Mouse (Mus musculus): ENCODE data around the gene Relch. TPM values are rescaled to one million over a fixed set of nuclear protein-coding genes. Genes with fewer than 3 reads are reported as not detected.

Relch gene
- polyA plus RNA-seq (2014; fragmentation: Illumina TruSeq; extraction: RNeasy Lipid Tissue Mini Kit (QIAGEN cat#74804); ENCODE audit: low replicate concordance) = 81.1 TPM

DNA sequence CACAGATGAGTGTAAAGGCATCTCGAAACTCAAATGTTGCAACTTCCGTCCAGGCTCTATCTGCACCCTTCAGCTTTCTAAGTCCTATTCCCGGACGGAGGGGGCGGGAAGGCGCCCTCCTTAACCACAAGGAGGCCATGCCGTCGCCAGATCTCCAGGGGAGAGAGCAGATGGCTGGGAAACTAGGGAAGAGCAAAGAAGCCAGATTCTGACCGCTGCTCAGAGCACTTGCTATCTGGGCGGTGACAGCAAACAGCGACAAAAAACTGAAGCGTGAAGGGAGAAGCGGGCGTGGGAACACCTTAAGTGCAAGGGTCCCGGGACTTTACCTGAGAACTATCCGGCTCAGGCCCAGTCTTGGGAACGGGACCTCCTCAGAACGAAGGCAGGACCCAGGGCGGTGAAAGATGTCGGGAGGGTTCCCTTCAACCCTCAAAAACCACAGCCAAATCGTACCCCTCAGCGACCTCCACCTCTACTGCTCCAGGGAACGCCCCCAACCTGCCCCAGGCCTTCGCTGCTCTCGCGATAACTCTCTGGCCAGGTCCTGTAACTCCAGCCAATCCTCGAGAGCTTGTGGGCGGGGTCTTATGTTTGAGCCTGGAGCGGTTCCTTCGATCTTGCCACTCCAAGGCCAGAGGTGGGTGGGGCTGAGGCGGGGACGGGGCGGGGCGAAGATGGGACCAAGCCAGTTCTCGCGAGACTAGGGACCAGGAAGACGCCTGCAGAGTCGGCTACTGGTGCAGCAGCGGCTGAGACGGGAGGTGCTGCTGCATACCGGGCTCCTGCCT is at the start of gene Relch, which contains the start of gene Pign:
Relch (plus strand) TSS at position 691 of the 791 bp plus-strand sequence.
Pign (minus strand) TSS at position 507 of the 791 bp plus-strand sequence.

DNA sequence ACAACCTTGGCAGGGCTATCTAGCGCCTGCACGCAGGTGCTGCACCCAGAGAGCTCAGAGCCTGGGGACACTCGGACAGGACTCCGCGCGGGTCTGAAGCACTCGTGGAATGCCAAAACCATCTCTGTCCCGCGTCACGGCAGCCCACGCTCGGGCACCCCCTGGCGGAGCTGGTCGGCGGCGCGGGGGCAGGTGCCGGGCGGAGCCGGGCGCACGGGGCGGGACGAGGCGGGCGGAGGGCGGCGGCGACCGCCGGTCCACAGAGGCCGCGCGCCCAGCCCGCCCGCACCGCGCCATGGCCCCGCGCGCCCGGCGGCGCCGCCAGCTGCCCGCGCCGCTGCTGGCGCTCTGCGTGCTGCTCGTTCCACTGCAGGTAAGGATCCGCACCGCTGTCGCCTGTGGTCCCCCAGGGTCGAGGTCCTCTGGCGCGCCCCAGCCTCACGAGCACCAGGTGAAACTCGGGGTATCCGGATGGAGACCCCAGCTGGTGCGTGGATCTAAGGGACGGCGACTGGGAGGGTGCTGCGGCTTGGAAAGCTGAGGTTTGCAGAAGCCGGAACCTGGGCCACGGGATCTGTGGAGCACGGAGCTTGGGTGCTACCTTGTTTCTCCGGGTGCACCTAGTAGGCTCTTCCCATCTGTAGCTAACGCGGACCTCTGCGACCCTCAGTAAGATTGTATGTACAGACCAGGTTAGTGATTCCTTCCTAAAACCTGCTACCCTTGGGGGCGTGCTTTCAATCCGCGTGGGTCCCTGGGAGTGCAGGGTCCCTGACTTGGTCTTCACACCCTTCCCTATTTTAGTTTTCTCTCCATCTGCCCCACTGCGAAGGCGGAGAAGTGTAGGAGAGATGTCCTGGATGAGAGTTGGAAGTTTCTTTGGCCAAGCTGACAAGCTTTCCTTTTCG is 117.0 kb downstream of the Relch start, which contains the start of gene Tnfrsf11a:
Tnfrsf11a (plus strand) TSS at position 262 of the 908 bp plus-strand sequence.

Other genes with a start within 250 kb of the Relch start
- 32.0 TPM for gene Pign, start 184 bp upstream of the Relch start, polyA plus RNA-seq (2014; fragmentation: Illumina TruSeq; extraction: RNeasy Lipid Tissue Mini Kit (QIAGEN cat#74804); ENCODE audit: low replicate concordance)
- 34.7 TPM for gene Tnfrsf11a, start 116.9 kb downstream of the Relch start, polyA plus RNA-seq (2014; fragmentation: Illumina TruSeq; extraction: RNeasy Lipid Tissue Mini Kit (QIAGEN cat#74804); ENCODE audit: low replicate concordance)

Measured in small intestine, adult 10 weeks (tissue).